Mouse (Mus musculus): ENCODE results near the gene Scgb2b27. TPM values are rescaled to one million over a fixed set of nuclear protein-coding genes. Genes with fewer than 3 reads are reported as not detected.
"Not testable (repeated sequence)": the region's sequence is repeated elsewhere in the genome, so short reads cannot be mapped to it uniquely, and the experiment has no call there.

Gene Scgb2b27
- total RNA-seq (2021) = not detected

DNA sequence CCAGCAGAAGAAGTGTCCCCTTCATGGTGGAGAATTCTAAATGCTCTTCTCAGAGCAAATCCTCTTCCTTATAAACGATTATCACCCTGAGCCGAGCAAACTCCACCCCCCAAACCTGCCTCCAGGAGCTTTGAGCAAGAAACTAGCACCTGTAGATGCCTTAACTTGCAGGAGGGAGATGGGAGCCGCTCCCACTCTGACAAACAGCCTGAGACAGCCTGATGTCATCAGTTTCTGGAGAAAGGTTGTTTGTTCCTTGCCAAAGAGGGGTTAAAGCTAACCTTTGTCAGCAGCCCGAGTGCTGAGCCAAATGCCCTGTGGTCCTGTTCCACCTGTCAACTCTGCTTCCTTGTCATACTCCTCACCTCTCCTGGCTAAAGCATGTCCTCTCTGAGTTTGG lies at the start of gene Scgb2b27:
Gene Scgb2b27, minus strand, starts transcription at position 101 of the 400 bp plus-strand sequence.
- no peak for DNase-seq
- intact Hi-C loops (cut with DNase I) = no loop called here

DNA sequence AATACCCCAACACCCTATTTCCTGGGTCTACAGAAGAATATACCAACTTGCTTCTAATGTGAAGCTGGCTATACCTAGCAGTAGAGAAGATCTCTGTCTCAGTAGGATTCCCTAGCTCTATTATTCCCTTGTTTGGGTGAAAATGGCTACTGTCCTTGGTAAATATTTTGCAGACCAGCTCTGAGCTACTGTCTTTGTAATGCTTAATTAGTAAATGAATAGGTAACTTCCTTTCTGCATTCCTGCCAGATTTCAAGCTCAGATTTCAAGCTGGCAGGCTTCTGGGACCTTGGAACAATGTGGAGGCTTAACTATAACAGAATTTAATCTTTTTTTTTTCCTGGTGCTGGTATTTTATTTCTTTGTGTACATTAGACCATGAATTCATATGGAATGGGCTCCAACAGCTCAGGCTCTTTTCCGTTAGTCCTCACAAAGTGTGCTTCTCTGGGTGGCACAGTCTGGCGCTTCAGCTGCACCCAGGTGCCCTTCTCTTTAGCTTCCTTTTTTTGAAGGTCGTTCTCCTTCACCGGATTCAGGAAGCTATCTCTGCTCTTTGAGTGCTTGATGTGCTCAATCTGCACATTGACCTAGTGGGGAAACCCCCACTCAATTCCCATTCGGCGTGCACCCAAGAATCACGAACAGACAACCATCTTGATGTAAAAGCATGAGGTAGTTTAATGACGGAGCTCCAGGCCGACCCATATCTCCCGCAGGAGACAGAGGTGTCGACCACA lies 22.5 kb upstream of the Scgb2b27 start:
- intact Hi-C loops (cut with DNase I); DNase-seq: not testable (repeated sequence)

DNA sequence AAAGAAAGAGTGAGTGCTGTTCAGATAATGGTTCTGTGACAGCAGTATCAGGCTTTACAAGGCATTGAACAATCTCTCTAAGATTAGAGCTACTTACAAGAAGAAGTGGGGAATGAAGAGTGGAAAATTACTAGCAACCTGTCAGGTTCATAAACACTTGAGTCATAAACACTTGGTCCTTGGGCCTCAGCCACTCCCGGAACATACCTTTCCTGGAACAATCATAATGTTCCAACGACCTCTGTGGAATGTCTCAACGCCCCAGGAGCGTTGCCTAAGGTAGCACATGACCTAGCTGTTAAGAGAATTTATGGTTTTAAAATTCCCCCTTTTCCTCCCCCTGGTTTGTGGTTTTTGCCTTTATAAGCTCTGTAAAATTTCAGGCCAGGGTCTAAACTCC lies 20.8 kb upstream of the Scgb2b27 start:
- intact Hi-C loops (cut with DNase I) = not testable (repeated sequence)

DNA sequence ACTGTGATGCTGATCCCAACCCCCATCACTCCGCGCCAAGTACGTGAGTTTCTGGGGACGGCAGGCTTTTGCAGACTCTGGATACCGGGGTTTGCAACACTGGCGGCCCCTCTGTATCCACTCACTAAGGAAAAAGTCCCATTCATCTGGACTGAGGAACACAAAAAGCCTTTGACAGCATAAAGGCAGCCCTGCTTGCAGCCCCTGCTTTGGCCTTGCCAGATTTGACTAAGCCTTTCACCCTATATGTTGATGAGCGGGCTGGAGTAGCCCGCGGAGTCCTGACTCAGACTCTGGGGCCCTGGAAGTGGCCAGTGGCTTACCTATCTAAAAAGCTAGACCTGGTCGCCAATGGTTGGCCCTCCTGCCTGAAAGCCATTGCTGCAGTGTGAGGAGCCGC lies 16.3 kb upstream of the Scgb2b27 start:
- intact Hi-C loops (cut with DNase I) = no loop called here
- no peak for DNase-seq

More for the DNA sequence above, 20.8 kb upstream of the Scgb2b27 start:
- not testable (repeated sequence) for DNase-seq

DNA sequence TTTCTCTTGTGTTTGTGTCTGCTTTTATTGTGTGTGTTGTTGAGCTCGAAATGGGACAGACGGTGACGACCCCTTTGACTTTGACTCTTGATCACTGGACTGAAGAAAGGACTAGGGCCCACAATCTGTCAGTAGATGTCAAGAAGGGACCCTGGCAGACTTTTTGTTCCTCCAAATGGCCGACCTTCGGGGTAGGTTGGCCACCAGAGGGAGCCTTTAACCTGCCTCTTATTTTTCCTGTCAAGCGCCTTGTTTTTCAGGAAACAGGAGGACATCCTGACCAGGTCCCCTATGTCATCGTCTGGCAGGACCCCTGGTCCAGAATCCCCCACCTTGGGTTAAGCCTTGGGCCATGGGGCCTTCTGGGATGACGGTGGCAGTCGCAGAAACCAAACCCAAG lies 13.5 kb upstream of the Scgb2b27 start:
- intact Hi-C loops (cut with DNase I); DNase-seq: not testable (repeated sequence)

DNA sequence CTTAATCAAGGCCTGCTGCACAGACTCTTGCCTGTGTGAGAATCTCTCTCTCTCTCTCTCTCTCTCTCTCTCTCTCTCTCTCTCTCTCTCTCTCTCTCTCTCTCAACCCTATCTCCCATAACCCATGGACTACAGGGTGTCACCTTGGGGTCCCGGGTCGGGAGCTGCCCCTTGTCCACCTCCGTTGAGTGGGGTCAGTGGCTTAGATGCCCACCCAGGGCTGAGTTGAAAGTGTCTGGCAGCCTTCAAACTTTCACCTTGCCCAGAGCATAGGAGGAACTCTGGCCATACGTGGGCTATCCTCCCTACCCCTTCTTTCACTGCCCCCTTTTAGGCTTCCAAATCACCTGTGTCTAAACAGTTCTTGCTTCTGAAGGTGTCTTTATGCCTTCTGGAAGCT lies 11.9 kb upstream of the Scgb2b27 start:
- intact Hi-C loops (cut with DNase I) = no loop called here

DNA sequence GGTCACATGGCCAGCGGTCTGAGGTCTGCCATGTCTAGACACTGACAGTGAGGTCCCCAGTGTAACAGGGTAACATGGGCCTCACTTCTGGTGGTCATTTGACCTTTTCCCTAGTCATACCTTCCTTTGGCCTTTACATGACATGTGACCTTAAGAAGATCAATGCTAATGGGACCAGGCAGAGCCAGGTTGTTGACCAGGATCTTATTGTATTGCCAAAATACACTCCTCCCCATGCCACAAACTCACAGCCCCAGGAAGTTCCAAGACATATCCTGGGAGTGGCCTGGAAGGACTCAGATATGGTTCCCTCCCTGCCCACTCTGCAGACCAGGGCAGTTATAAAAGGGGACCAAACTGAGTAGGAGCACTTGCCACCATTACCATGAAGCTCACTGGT lies 7.4 kb upstream of the Scgb2b27 start, which contains the start of gene Scgb1b27:
Gene Scgb1b27, plus strand, starts transcription at position 301 of the 400 bp plus-strand sequence.
- intact Hi-C loops (cut with DNase I); DNase-seq: not testable (repeated sequence)

More for the DNA sequence above, 11.9 kb upstream of the Scgb2b27 start:
- no peak for DNase-seq

DNA sequence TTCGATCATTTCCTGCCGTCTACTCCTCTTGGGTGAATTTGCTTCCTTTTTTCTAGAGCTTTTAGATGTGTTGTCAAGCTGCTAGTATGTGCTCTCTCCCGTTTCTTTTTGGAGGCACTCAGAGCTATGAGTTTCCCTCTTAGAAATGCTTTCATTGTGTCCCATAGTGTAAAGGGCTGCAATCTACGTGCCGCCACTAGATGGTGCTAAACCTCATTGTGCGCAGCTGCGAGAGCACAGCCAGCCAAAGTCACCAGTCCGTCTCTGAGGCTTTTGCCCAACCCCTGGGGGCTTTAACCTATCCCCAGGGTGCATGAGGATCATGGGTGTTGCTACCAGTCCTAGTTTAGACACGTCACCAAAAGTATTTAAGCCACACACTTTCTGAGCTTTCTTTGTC lies 31.5 kb downstream of the Scgb2b27 start:
- intact Hi-C loops (cut with DNase I) = not testable (repeated sequence)
- DNase-seq = peak; percentile 7

Other genes with a start within 250 kb of the Scgb2b27 start
- gene Scgb2b26, start 68.9 kb downstream of the Scgb2b27 start, total RNA-seq (2021) = not detected
- gene Scgb1b27, start 7.5 kb upstream of the Scgb2b27 start, total RNA-seq (2021) = not detected
- not detected for gene Scgb1b30, start 81.5 kb upstream of the Scgb2b27 start, total RNA-seq (2021)
- gene Wtip, start 119.3 kb upstream of the Scgb2b27 start, total RNA-seq (2021) = 10 to 100 TPM; 24.4 to 28.6 TPM
- gene Uba2, start 155.7 kb upstream of the Scgb2b27 start, total RNA-seq (2021) = 10 to 100 TPM; 83.1 to 84.0 TPM
- gene Pdcd2l, start 182.7 kb upstream of the Scgb2b27 start, total RNA-seq (2021) = 10 to 100 TPM; 30.4 to 30.6 TPM
- 100 to 1,000 TPM; 317 to 394 TPM for gene Gpi1, start 216.4 kb upstream of the Scgb2b27 start, total RNA-seq (2021)
- gene Gm6096, start 237.1 kb upstream of the Scgb2b27 start, total RNA-seq (2021) = not detected

Data from left cerebral cortex, postnatal 4 days (tissue).